Mouse (Mus musculus) limb, embryonic 15.5 days (tissue): ENCODE measurements at regions not wholly inside any gene's neighbourhood (a gene's known extent, or its start where the extent isn't known, plus 50 kb on each side); places are given as distances from the start of the nearest gene placed in this dataset.
"Not testable (repeated sequence)": the region's sequence is repeated elsewhere in the genome, so short reads cannot be mapped to it uniquely, and the experiment has no call there.

Experiments used
- ATAC-seq: fragments of 200-750 bp; cut with Nextera tagmentation; 2 replicates; pipeline ENCODE4 v1.8.0; 2017; ENCODE audit warnings: low read depth, moderate TSS enrichment; ENCODE audit not compliant: insufficient number of reproducible peaks, low FRiP score, low TSS enrichment
- H3K27ac ChIP-seq: fragments of 300-500 bp; sonication (generic); 2 replicates; pipeline ENCODE4 v1.5.1; 2015; ENCODE audit warnings: moderate library complexity, mild to moderate bottlenecking, inconsistent platforms
- H3K27me3 ChIP-seq: fragments of 300-500 bp; sonication (generic); 2 replicates; pipeline ENCODE4 v1.6.1; 2015; ENCODE audit warnings: inconsistent platforms
- H3K36me3 ChIP-seq: fragments of 300-500 bp; sonication (generic); 2 replicates; pipeline ENCODE4 v1.6.1; 2015; ENCODE audit warnings: inconsistent platforms
- H3K4me1 ChIP-seq: fragments of 300-500 bp; sonication (generic); 2 replicates; pipeline ENCODE4 v1.6.1; 2015; ENCODE audit warnings: inconsistent platforms
- H3K4me2 ChIP-seq: fragments of 300-500 bp; sonication (generic); 2 replicates; pipeline ENCODE4 v1.6.1; 2015; ENCODE audit warnings: mild to moderate bottlenecking, inconsistent platforms
- H3K4me3 ChIP-seq: fragments of 300-500 bp; sonication (generic); 2 replicates; pipeline ENCODE4 v1.5.1; 2015; ENCODE audit warnings: mild to moderate bottlenecking, inconsistent platforms
- H3K9ac ChIP-seq: fragments of 300-500 bp; sonication (generic); 2 replicates; pipeline ENCODE4 v1.6.1; 2015; ENCODE audit warnings: inconsistent platforms
- H3K9me3 ChIP-seq: fragments of 300-500 bp; sonication (generic); 2 replicates; pipeline ENCODE4 v1.6.1; 2016; ENCODE audit warnings: inconsistent platforms
- whole genome bisulfite sequencing: fragments of 180-500 bp; shearing (Covaris S2); methylation state at CpG from one replicate; pipeline ENCODE4 v1.1.7; 2015; 5-methylcytosine and 5-hydroxymethylcytosine counted together

- WGBS, result 85% methylated on average over 4 of the region's 4 CpGs
- peaks cover 10% of the 10 kb centered on the region; the same call in 1 of the 2 replicates for H3K4me1 ChIP-seq
- no peaks in the 10 kb centered on the region for H3K36me3 ChIP-seq
- H3K4me3 ChIP-seq, result no peak overlapping the region
- H3K4me2 ChIP-seq, result no peak overlapping the region
- no peak overlapping the region for H3K27ac ChIP-seq
- no peaks in the 10 kb centered on the region for H3K9me3 ChIP-seq
- ATAC-seq, result no peak
- no peak overlapping the region for H3K9ac ChIP-seq
- no peaks in the 10 kb centered on the region for H3K27me3 ChIP-seq
These were observed 108.5 kb upstream of the Ubl3 start for GRCm38 (mm10) chr5:148661120-148661519.

- WGBS, result 57% methylated on average over 4 of the region's 4 CpGs
- Histone ChIP-seq H3K9ac (no peak overlapping the region), H3K27ac (no peak overlapping the region)
These were observed 105.5 kb upstream of the Ubl3 start for GRCm38 (mm10) chr5:148657936-148658640.

GRCm38 (mm10) chr5:148652525-148653243 lies 100.1 kb upstream of the Ubl3 start:
- no peak overlapping the region for H3K27ac ChIP-seq
- H3K4me2 ChIP-seq, result no peak overlapping the region
- no peaks in the 10 kb centered on the region for H3K9me3 ChIP-seq
- H3K27me3 ChIP-seq, result no peaks in the 10 kb centered on the region
- ATAC-seq, result no peak
- no peak overlapping the region for H3K9ac ChIP-seq
- WGBS, result 59% methylated on average over 6 of the region's 7 CpGs
- H3K36me3 ChIP-seq, result no peaks in the 10 kb centered on the region
- H3K4me3 ChIP-seq, result no peak overlapping the region
- peaks cover 10% of the 10 kb centered on the region for H3K4me1 ChIP-seq

More at GRCm38 (mm10) chr5:148657936-148658640, 105.5 kb upstream of the Ubl3 start:
- no peak for ATAC-seq
- Histone ChIP-seq H3K9me3 (no peaks in the 10 kb centered on the region), H3K4me1 (peaks cover 9% of the 10 kb centered on the region; the same call in 1 of the 2 replicates), H3K36me3 (no peaks in the 10 kb centered on the region), H3K4me3 (no peak overlapping the region), H3K27me3 (no peaks in the 10 kb centered on the region), H3K4me2 (no peak overlapping the region)

GRCm38 (mm10) chr5:148651736-148652135 lies 99.1 kb upstream of the Ubl3 start:
- Histone ChIP-seq H3K27me3 (no peaks in the 10 kb centered on the region), H3K4me3 (no peak overlapping the region), H3K36me3 (no peaks in the 10 kb centered on the region), H3K4me2 (no peak overlapping the region), H3K9me3 (no peaks in the 10 kb centered on the region), H3K9ac (no peak overlapping the region), H3K4me1 (peaks cover 10% of the 10 kb centered on the region), H3K27ac (no peak overlapping the region)
- no peak for ATAC-seq
- WGBS, result 35% methylated on average over 4 of the region's 4 CpGs

- not testable (repeated sequence) for H3K4me3 ChIP-seq
These were observed 97.0 kb upstream of the Ubl3 start for GRCm38 (mm10) chr5:148649573-148649972.

DNA sequence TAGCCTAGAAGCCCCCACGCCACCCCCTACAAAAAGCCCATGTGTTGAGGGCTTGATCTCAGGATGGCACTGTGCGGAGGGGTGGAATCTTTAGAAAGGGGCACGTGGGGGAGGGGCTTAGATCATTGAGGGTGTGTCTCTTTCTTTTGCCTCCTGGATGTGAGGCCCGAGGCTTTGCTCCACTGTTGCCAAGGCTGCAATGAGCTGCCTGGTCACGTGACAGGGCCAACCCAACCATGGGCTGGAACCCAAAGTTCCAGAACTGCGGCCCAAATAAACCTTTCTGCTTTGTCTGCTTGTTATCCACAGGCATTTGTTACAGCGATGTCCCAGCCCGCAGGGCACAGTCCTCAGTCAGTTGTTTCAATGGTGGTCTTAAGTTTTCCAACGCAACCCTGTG lies 96.5 kb upstream of the Ubl3 start:
- Histone ChIP-seq H3K9ac (no peak overlapping the region), H3K4me1 (peaks cover 22% of the 10 kb centered on the region), H3K27ac (no peak overlapping the region), H3K4me2 (no peak overlapping the region), H3K36me3 (no peaks in the 10 kb centered on the region), H3K4me3 (no peak overlapping the region), H3K9me3 (no peaks in the 10 kb centered on the region), H3K27me3 (no peaks in the 10 kb centered on the region)
- no peak for ATAC-seq
- WGBS, result 73% methylated on average over 9 of the region's 9 CpGs

More at GRCm38 (mm10) chr5:148649573-148649972, 97.0 kb upstream of the Ubl3 start:
- H3K9me3 ChIP-seq, ATAC-seq, H3K27me3 ChIP-seq, H3K9ac ChIP-seq, H3K36me3 ChIP-seq, H3K4me2 ChIP-seq, H3K27ac ChIP-seq: not testable (repeated sequence)
- 92% methylated on average over 7 of the region's 7 CpGs for WGBS
- H3K4me1 ChIP-seq, result peaks cover 22% of the 10 kb centered on the region

GRCm38 (mm10) chr5:148647644-148648043 lies 95.1 kb upstream of the Ubl3 start:
- no peak overlapping the region for H3K4me3 ChIP-seq
- no peak overlapping the region for H3K4me2 ChIP-seq
- H3K27ac ChIP-seq, result no peak overlapping the region
- no peaks in the 10 kb centered on the region for H3K36me3 ChIP-seq
- H3K4me1 ChIP-seq, result peaks cover 22% of the 10 kb centered on the region
- no peaks in the 10 kb centered on the region for H3K9me3 ChIP-seq
- H3K27me3 ChIP-seq, result no peaks in the 10 kb centered on the region
- 44% methylated on average over 2 of the region's 2 CpGs for WGBS
- no peak for ATAC-seq
- H3K9ac ChIP-seq, result no peak overlapping the region

- no peak overlapping the region for H3K9ac ChIP-seq
- H3K4me2 ChIP-seq, result no peak overlapping the region
- no peak overlapping the region for H3K4me3 ChIP-seq
- no peak overlapping the region for H3K27ac ChIP-seq
- no peaks in the 10 kb centered on the region; the same call in 1 of the 2 replicates for H3K27me3 ChIP-seq
- no peaks in the 10 kb centered on the region for H3K36me3 ChIP-seq
- ATAC-seq, result no peak
- WGBS, result 32% methylated on average over 4 of the region's 4 CpGs
- peaks cover 20% of the 10 kb centered on the region for H3K4me1 ChIP-seq
- H3K9me3 ChIP-seq, result no peaks in the 10 kb centered on the region
These were observed 93.2 kb upstream of the Ubl3 start for GRCm38 (mm10) chr5:148645772-148646171.

DNA sequence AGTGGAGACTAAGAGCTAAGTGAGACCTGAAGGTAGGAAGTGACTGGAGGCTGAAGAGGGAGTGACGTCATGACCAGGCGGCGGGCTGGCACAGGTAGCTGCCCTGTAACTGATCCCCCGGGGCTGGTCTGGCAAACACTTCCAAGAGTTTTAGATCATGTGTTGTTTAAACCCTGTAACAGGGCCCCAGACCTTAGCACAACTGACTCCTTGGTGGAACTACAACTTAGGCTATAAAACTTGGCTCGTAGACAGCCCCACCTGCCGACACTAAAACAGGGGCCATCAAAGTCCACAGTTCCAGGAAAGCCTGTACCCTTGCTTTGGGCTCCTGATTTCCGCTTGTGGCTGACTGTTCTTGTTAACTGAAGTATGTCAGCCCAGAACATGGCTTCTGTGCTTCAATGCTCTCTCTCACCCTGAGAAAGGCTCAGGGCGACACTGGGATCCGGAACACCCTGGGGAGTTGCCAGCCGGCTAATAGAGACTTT lies 92.6 kb upstream of the Ubl3 start:
- no peaks in the 10 kb centered on the region for H3K36me3 ChIP-seq
- WGBS, result 21% methylated on average over 10 of the region's 10 CpGs
- H3K27me3 ChIP-seq, result no peaks in the 10 kb centered on the region; the same call in 1 of the 2 replicates
- no peaks in the 10 kb centered on the region for H3K9me3 ChIP-seq
- H3K4me3 ChIP-seq, result no peak overlapping the region
- no peak overlapping the region for H3K27ac ChIP-seq
- no peak overlapping the region for H3K9ac ChIP-seq
- H3K4me2 ChIP-seq, result peak overlapping the region; percentile 19; the same call in 1 of the 2 replicates
- H3K4me1 ChIP-seq, result peaks cover 20% of the 10 kb centered on the region
- peak; percentile 53; the same call in 1 of the 2 replicates for ATAC-seq

- no peaks in the 10 kb centered on the region for H3K9me3 ChIP-seq
- H3K9ac ChIP-seq, result no peak overlapping the region
- peaks cover 20% of the 10 kb centered on the region for H3K4me1 ChIP-seq
- WGBS, result 92% methylated on average over 7 of the region's 7 CpGs
- no peaks in the 10 kb centered on the region for H3K36me3 ChIP-seq
- ATAC-seq, result no peak
- no peaks in the 10 kb centered on the region; the same call in 1 of the 2 replicates for H3K27me3 ChIP-seq
- no peak overlapping the region for H3K27ac ChIP-seq
- H3K4me3 ChIP-seq, result no peak overlapping the region
- no peak overlapping the region for H3K4me2 ChIP-seq
These were observed 91.8 kb upstream of the Ubl3 start for GRCm38 (mm10) chr5:148644345-148644744.

DNA sequence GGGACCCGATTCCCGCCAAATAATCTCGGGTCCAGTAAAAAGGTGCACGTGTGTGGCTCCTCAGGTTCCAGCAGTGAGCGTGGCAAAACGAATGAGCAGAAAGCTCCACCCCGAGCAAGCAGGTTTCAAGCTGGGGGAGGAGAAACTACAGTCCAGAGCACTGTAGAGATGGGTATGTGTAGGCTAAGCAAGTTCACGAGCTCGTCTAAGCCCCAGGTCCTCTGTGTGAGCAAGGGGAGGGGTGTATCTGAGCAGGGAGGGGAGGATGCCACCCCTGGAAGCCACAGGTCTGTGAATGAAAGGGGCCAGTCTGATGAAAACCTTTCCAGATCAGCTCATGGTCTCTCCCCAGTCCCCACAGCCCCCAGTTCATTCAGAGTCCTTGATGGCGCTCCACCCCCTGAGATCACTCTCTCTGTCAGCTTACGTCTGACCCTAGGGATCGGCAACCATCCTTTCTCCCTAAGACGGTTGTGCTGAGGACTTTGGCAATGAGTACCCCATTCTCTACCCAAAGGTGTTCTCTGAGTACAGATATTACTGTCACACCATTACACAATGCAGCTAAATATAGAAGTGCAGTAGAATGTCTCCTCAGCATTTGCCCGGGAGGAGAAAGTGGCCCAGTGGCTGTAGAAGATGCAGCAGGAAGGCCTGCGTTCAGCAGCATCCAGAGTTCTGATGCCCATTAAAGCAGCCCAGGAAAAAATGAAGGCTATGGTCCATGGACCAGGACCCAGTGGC lies 89.2 kb upstream of the Ubl3 start:
- Histone ChIP-seq H3K9ac (no peak overlapping the region), H3K9me3 (no peaks in the 10 kb centered on the region), H3K27ac (no peak overlapping the region), H3K4me3 (no peak overlapping the region), H3K4me2 (no peak overlapping the region), H3K4me1 (peaks cover 17% of the 10 kb centered on the region), H3K36me3 (no peaks in the 10 kb centered on the region), H3K27me3 (no peaks in the 10 kb centered on the region; the same call in 1 of the 2 replicates)
- ATAC-seq, result no peak
- 35% methylated on average over 15 of the region's 15 CpGs for WGBS
